Mouse (Mus musculus): ENCODE results near the gene Olfr311. TPM values are rescaled to one million over a fixed set of nuclear protein-coding genes. Genes with fewer than 3 reads are reported as not detected.

Gene Olfr311
- not detected for polyA plus RNA-seq (2014; fragmentation: Illumina TruSeq; extraction: RNeasy Lipid Tissue Mini Kit (QIAGEN cat#74804))

GRCm38 (mm10) chr11:58838951-58839350, at the start of gene Olfr311:
Olfr311 (plus strand) TSS chr11:58839251.

GRCm38 (mm10) chr11:58801558-58802228, 37.4 kb upstream of the Olfr311 start, which contains the start of gene Fam183b:
Fam183b (minus strand) TSS chr11:58801960.

GRCm38 (mm10) chr11:58814700-58815099, 24.4 kb upstream of the Olfr311 start, which contains the start of gene Olfr313:
Olfr313 (plus strand) TSS chr11:58815000.

GRCm38 (mm10) chr11:58828937-58829336, 10.1 kb upstream of the Olfr311 start, which contains the start of gene Olfr312:
Olfr312 (plus strand) TSS chr11:58829237.

GRCm38 (mm10) chr11:58846919-58847461, 7.9 kb downstream of the Olfr311 start, which contains the start of gene Gm12258:
Gm12258 (plus strand) TSS chr11:58847158.

GRCm38 (mm10) chr11:58867039-58867953, 28.2 kb downstream of the Olfr311 start, which contains the start of gene 2810021J22Rik:
2810021J22Rik (plus strand) TSS chr11:58867216.

Other genes with a start within 250 kb of the Olfr311 start
- gene Olfr324, start 244.1 kb upstream of the Olfr311 start, polyA plus RNA-seq (2014; fragmentation: Illumina TruSeq; extraction: RNeasy Lipid Tissue Mini Kit (QIAGEN cat#74804)): not detected
- gene 2210407C18Rik, start 223.2 kb upstream of the Olfr311 start, polyA plus RNA-seq (2014; fragmentation: Illumina TruSeq; extraction: RNeasy Lipid Tissue Mini Kit (QIAGEN cat#74804)): 0.80 TPM
- not detected for gene Olfr323, start 208.8 kb upstream of the Olfr311 start, polyA plus RNA-seq (2014; fragmentation: Illumina TruSeq; extraction: RNeasy Lipid Tissue Mini Kit (QIAGEN cat#74804))
- not detected for gene Trim58, start 198.8 kb upstream of the Olfr311 start, polyA plus RNA-seq (2014; fragmentation: Illumina TruSeq; extraction: RNeasy Lipid Tissue Mini Kit (QIAGEN cat#74804))
- gene Olfr322, start 180.5 kb upstream of the Olfr311 start, polyA plus RNA-seq (2014; fragmentation: Illumina TruSeq; extraction: RNeasy Lipid Tissue Mini Kit (QIAGEN cat#74804)): not detected
- not detected for gene Olfr320, start 158.2 kb upstream of the Olfr311 start, polyA plus RNA-seq (2014; fragmentation: Illumina TruSeq; extraction: RNeasy Lipid Tissue Mini Kit (QIAGEN cat#74804))
- not detected for gene Olfr319, start 140.1 kb upstream of the Olfr311 start, polyA plus RNA-seq (2014; fragmentation: Illumina TruSeq; extraction: RNeasy Lipid Tissue Mini Kit (QIAGEN cat#74804))
- not detected for gene Olfr318, start 115.2 kb upstream of the Olfr311 start, polyA plus RNA-seq (2014; fragmentation: Illumina TruSeq; extraction: RNeasy Lipid Tissue Mini Kit (QIAGEN cat#74804))
- gene Olfr317, start 100.0 kb upstream of the Olfr311 start, polyA plus RNA-seq (2014; fragmentation: Illumina TruSeq; extraction: RNeasy Lipid Tissue Mini Kit (QIAGEN cat#74804)): not detected
- gene Olfr316, start 86.5 kb upstream of the Olfr311 start, polyA plus RNA-seq (2014; fragmentation: Illumina TruSeq; extraction: RNeasy Lipid Tissue Mini Kit (QIAGEN cat#74804)): not detected
- gene Olfr315, start 66.1 kb upstream of the Olfr311 start, polyA plus RNA-seq (2014; fragmentation: Illumina TruSeq; extraction: RNeasy Lipid Tissue Mini Kit (QIAGEN cat#74804)): not detected
- not detected for gene Olfr314, start 56.3 kb upstream of the Olfr311 start, polyA plus RNA-seq (2014; fragmentation: Illumina TruSeq; extraction: RNeasy Lipid Tissue Mini Kit (QIAGEN cat#74804))
- 17.5 TPM for gene Fam183b, start 37.3 kb upstream of the Olfr311 start, polyA plus RNA-seq (2014; fragmentation: Illumina TruSeq; extraction: RNeasy Lipid Tissue Mini Kit (QIAGEN cat#74804))
- gene Olfr313, start 24.3 kb upstream of the Olfr311 start, polyA plus RNA-seq (2014; fragmentation: Illumina TruSeq; extraction: RNeasy Lipid Tissue Mini Kit (QIAGEN cat#74804)): not detected
- not detected for gene Olfr312, start 10.0 kb upstream of the Olfr311 start, polyA plus RNA-seq (2014; fragmentation: Illumina TruSeq; extraction: RNeasy Lipid Tissue Mini Kit (QIAGEN cat#74804))
- 5.8 TPM for gene Gm12258, start 7.9 kb downstream of the Olfr311 start, polyA plus RNA-seq (2014; fragmentation: Illumina TruSeq; extraction: RNeasy Lipid Tissue Mini Kit (QIAGEN cat#74804))
- 13.6 TPM for gene 2810021J22Rik, start 28.0 kb downstream of the Olfr311 start, polyA plus RNA-seq (2014; fragmentation: Illumina TruSeq; extraction: RNeasy Lipid Tissue Mini Kit (QIAGEN cat#74804))
- gene Zfp39, start 65.0 kb downstream of the Olfr311 start, polyA plus RNA-seq (2014; fragmentation: Illumina TruSeq; extraction: RNeasy Lipid Tissue Mini Kit (QIAGEN cat#74804)): 12.8 TPM
- not detected for gene Btnl10, start 78.7 kb downstream of the Olfr311 start, polyA plus RNA-seq (2014; fragmentation: Illumina TruSeq; extraction: RNeasy Lipid Tissue Mini Kit (QIAGEN cat#74804))
- gene Rnf187, start 99.7 kb downstream of the Olfr311 start, polyA plus RNA-seq (2014; fragmentation: Illumina TruSeq; extraction: RNeasy Lipid Tissue Mini Kit (QIAGEN cat#74804)): 10.8 TPM
- gene Hist3h2ba, start 109.7 kb downstream of the Olfr311 start, polyA plus RNA-seq (2014; fragmentation: Illumina TruSeq; extraction: RNeasy Lipid Tissue Mini Kit (QIAGEN cat#74804)): not detected
- gene Hist3h2a, start 115.4 kb downstream of the Olfr311 start, polyA plus RNA-seq (2014; fragmentation: Illumina TruSeq; extraction: RNeasy Lipid Tissue Mini Kit (QIAGEN cat#74804)): 9.8 TPM
- gene Trim17, start 115.4 kb downstream of the Olfr311 start, polyA plus RNA-seq (2014; fragmentation: Illumina TruSeq; extraction: RNeasy Lipid Tissue Mini Kit (QIAGEN cat#74804)): 0.14 TPM
- gene Trim11, start 138.8 kb downstream of the Olfr311 start, polyA plus RNA-seq (2014; fragmentation: Illumina TruSeq; extraction: RNeasy Lipid Tissue Mini Kit (QIAGEN cat#74804)): 0.57 TPM